Mouse (Mus musculus) liver, embryonic 14.5 days (tissue): ENCODE results near the gene Arpc2.

ENCODE experiments used
- CTCF ChIP-seq: IDR thresholded peaks from 2 replicates; pipeline ENCODE4 v1.5.1; 2016; ENCODE audit warnings: antibody characterized with exemption, low read depth, control low read depth
- EP300 ChIP-seq: IDR thresholded peaks from 2 replicates; pipeline ENCODE4 v1.6.1; 2016; ENCODE audit warnings: antibody characterized with exemption, low read depth

- TF ChIP-seq CTCF (no peak), EP300 (no peak)
Observed at GRCm38 (mm10) chr1:74277883-74278537, 42.1 kb downstream of the Arpc2 start.
